Mouse (Mus musculus) 3T3-L1 (cell line): ENCODE data around the gene B4galt5.

Experiments
- DNase-seq: peaks from one replicate; pipeline ENCODE4 v3.0.0-alpha.2; 2015; ENCODE audit warnings: low read depth, low spot score

Gene B4galt5

DNA sequence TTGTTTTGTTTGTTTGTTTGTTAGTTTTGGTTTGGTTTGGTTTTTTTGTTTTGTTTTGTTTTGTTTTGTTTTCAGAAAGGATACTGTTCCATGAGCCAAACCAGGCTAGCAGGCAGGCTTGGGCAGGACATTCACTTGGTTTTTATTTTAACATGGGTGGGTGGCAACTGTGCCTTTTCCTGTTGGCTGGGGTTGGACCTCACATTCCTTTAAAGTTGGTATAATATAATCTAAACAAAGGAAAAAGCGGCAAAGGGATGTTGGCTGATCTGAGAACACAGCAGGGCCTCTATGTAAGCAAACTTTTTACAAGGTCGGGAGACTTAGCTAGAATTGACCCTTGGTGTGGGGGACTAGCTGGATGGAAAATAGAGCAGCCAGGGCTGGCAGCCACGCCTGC, 91.2 kb downstream of the B4galt5 start:
- DNase-seq, result no peak

DNA sequence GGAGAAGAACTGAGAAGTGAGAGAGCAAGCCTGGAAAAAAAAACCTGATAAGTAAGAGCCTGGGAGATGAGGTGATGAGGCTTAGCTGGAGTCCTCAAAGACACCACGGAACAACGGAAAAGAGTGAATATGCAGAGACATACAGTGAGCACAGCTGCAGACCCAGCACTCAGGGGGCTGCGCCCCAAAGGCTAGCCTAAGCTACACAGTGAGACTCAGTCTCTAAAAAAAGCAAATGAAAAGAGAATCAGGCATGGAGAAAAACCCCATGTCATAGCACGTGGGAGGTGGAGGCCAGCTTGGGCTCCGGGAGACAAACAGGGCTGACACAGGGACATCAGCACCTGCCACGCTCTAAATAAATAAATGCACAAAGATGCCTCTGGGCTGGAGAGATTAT, 94.2 kb downstream of the B4galt5 start:
- no peak for DNase-seq

GRCm38 (mm10) chr2:167254185-167254584, 94.8 kb downstream of the B4galt5 start:
- DNase-seq, result no peak

DNA sequence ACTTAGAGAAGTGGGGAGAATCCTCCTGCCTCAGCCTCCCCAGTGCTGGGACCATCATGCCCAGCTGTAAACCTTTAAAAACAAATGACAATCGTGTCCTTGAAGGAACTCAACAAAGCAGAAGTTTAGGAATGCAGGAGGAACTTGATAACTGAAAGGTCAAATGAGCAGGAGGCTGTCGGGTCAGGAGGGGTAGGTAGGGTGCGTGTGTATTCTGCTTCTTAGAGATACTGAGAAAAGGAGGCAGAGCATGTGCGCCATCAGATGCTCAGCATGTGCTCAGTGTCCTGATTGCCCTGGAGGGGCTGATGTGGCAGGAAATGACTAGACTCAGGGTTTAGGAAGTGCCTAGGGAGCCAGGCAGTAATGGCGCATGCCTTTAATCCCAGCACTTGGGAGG, 95.5 kb downstream of the B4galt5 start:
- DNase-seq, result no peak

- DNase-seq, result no peak
Measured at GRCm38 (mm10) chr2:167252057-167252687, 96.8 kb downstream of the B4galt5 start.

- DNase-seq, result peak; percentile 57
Measured at GRCm38 (mm10) chr2:167250736-167251337, 98.1 kb downstream of the B4galt5 start.

- no peak for DNase-seq
Measured at GRCm38 (mm10) chr2:167250003-167250735, 98.8 kb downstream of the B4galt5 start.

- no peak for DNase-seq
Measured at GRCm38 (mm10) chr2:167249591-167249990, 99.4 kb downstream of the B4galt5 start.
